In the genomic region with DNA sequence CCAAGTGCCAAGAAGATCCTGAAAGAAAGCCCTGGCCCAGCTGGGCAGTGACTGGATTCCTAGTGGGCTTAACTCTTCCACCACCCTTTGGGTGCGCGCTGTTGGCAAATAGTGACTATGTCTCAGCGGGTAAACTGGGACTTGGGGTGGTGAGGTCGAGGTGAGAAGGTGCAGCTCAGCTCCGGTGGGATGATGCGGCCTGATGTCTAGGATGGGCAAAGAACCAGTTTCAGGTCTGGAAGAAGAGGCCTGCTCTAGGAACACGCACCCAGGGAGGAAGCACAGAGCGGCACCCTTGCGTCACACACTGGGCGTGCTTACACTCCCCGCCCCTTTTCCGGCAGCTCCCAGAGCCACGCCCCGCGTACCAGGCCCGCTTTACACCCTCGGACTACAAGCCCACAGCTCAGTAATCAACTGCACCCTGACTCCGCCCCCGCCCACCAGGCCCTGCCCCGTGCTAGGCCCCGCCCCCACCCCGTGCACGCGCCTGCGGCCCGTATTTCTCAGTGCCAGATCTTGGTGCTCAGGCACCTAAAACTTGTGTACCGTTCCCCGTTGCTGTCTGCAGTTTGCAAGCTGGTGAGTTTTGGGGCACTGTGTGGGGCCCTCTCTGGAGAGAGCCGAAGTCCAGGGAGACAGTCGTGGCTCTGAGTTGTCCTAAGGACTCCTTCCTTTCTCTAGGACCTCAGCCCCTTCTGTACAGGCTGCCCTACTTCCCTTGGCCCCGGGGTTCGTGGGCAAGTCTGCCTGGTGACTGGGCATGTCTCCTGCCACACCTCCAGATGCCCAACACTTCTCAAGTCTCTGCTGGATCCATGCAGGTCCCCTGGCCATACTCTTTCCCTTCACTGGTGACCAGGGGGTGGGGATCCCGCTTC, we compare ENCODE assay signal across 8 mouse cellular contexts. TPM values are rescaled to one million over a fixed set of nuclear protein-coding genes. Genes with fewer than 3 reads are reported as not detected.
A peak's percentile ranks its signal among the peaks of the same experiment; 100 is the strongest.
DNase-seq lines count a peak whose midpoint lies in the region; ATAC-seq and TF ChIP-seq lines count a peak whose summit lies in the region.

Gene Mgmt (plus strand): TSS at position 509 of the 881 bp plus-strand sequence.

- no peaks in the 10 kb centered on the region for H3K9me3 ChIP-seq in hindbrain, embryonic 12.5 days (replicated peaks)
- H3K9me3 ChIP-seq in lung, postnatal 0 days (ENCODE audit: low read length): no peaks in the 10 kb centered on the region

- no peaks in the 10 kb centered on the region for H3K27me3 ChIP-seq in hindbrain, embryonic 12.5 days
- H3K27me3 ChIP-seq in lung, postnatal 0 days (replicated peaks; ENCODE audit: insufficient read depth, low read length): no peaks in the 10 kb centered on the region

- H3K36me3 ChIP-seq in hindbrain, embryonic 12.5 days: no peaks in the 10 kb centered on the region
- H3K36me3 ChIP-seq in lung, postnatal 0 days (ENCODE audit: insufficient read depth, low read length): no peaks in the 10 kb centered on the region

- peak; percentile 97 for ATAC-seq in hindbrain, embryonic 12.5 days (ENCODE audit: low FRiP score)
- ATAC-seq in lung, postnatal 0 days: peak; percentile 100

- no peak for TF ChIP-seq CTCF in lung, postnatal 0 days (IDR thresholded peaks at IDR 0.05)

- H3K4me3 ChIP-seq in hindbrain, embryonic 12.5 days: peak within 1 kb of the TSS; percentile 23
- H3K4me3 ChIP-seq in lung, postnatal 0 days (ENCODE audit: low read depth, low read length): peak within 1 kb of the TSS; percentile 22; the same call in 1 of the 2 replicates

- DNase-seq in T-cell, adult 2 months (ENCODE audit: low spot score): peak; percentile 93
- DNase-seq in cerebellum, postnatal 25 days: peak; percentile 65 to 80
- peak; percentile 63 to 74 for DNase-seq in frontal cortex, postnatal 14 days (ENCODE audit: low spot score in 2 of 2)
- DNase-seq in layer of hippocampus, postnatal 10 days (ENCODE audit: low spot score in 2 of 2): peak; percentile 70 to 81
- peak; percentile 98 for DNase-seq in lung, postnatal 0 days (ENCODE audit: low spot score)
- DNase-seq in ovary, postnatal 10 days (ENCODE audit: low spot score): peak; percentile 60
- DNase-seq in thymus, postnatal 0 days (ENCODE audit: low spot score): peak; percentile 94

- TF ChIP-seq EP300 in lung, postnatal 0 days (IDR thresholded peaks at IDR 0.05): no peak

- H3K4me2 ChIP-seq in hindbrain, embryonic 12.5 days (replicated peaks): peak within 1 kb of the TSS; percentile 58
- peak within 1 kb of the TSS; percentile 42 for H3K4me2 ChIP-seq in lung, postnatal 0 days (replicated peaks; ENCODE audit: low read depth, low read length)

- 12% methylated on average over 33 of the region's 33 CpGs for WGBS in hindbrain, embryonic 12.5 days
- 9% methylated on average over 33 of the region's 33 CpGs for WGBS in lung, postnatal 0 days

- peak within 1 kb of the TSS; percentile 45; the same call in 1 of the 2 replicates for H3K9ac ChIP-seq in hindbrain, embryonic 12.5 days
- H3K9ac ChIP-seq in lung, postnatal 0 days (replicated peaks; ENCODE audit: low read depth): no peak within 1 kb of the TSS

- peaks cover 12% of the 10 kb centered on the region for H3K4me1 ChIP-seq in hindbrain, embryonic 12.5 days
- H3K4me1 ChIP-seq in lung, postnatal 0 days (ENCODE audit: insufficient read depth, low read depth, low read length): peaks cover 4% of the 10 kb centered on the region; the same call in 1 of the 2 replicates

- 0 out of 2 replicates have a peak within 1 kb of the TSS, but pooled peaks have one; percentile 23 for H3K27ac ChIP-seq in hindbrain, embryonic 12.5 days
- peak within 1 kb of the TSS; percentile 59; the same call in 1 of the 2 replicates for H3K27ac ChIP-seq in lung, postnatal 0 days (ENCODE audit: low read length)

RNA-seq across cellular contexts. Expression of gene Mgmt, which starts in this region (rescaled TPM):
- 3.5 and 3.6 TPM in 2 replicates for polyA plus RNA-seq in hindbrain, embryonic 12.5 days (2016; fragmentation: Nextera tagmentation; extraction: Ambion mirVana)
- total RNA-seq in layer of hippocampus, postnatal 10 days (2021): under 1 TPM; 0.55 to 0.74 TPM
- polyA plus RNA-seq in lung, postnatal 0 days (2015; fragmentation: Nextera tagmentation; extraction: Ambion mirVana): 1.7 and 1.8 TPM in 2 replicates
- polyA plus RNA-seq in thymus, postnatal 0 days (2015; fragmentation: Nextera tagmentation; extraction: Ambion mirVana): 3.4 and 4.1 TPM in 2 replicates

Comparison
In these comparisons a context has a peak if more than half of its experiments do, and no peak if none do; other contexts are left out.
1. Peak in every context shown above with its lines: DNase-seq, ATAC-seq, H3K4me3 ChIP-seq and H3K27ac ChIP-seq.
2. Peak in DNase-seq in layer of hippocampus, postnatal 10 days; RNA of the gene not detected or under 1 TPM.